Mouse (Mus musculus) thymus, postnatal 36 days (tissue): ENCODE data around the gene Pan2.

Experiments used
- DNase-seq, 2 experiments: peaks; one replicate each; pipeline ENCODE4 v3.0.0; 2022; ENCODE audit warnings: mixed read lengths in 2 of 2

Pan2 gene

DNA sequence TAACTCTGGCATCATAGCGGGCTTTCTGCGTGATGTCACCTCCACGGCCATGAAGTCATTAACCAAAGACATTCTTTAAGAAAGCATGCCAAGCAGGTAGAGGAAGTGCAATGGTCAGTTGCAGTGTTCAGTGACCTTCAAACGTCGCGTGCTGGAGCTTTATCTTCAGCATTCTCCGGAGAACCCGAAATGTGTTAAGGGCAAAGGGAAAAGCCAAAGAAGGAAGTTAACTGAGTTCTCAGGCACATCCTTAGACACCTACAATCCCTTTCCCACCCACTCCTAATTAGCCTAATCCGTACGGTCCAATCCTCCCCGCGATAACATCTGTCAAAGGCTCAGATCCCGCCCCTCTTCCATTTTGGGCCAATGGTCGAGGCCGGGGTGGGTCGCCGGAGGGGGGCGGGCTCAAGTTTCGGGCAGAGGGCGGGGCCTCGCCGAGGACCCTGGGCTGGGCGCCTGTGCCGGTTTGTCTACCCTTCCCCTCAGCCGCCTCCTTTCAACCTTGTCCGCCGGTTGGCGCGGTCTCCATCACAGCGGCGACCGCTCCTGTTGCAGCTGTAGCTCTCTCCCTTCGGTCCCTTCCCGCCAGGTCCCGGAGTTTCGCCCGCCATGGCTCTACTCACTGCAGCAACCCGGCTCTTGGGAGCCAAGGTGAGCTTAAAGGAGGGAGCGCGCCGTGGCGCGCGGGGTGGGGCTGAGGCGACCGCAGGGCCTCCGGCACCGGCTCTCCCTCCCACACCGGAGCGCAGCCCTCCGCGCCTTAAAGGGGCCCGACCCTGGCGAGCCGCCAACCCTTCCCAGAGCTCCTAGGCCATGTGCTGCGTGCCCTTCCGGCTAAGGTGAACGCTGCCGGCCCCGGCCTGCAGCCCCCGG, 34.4 kb downstream of the Pan2 start, which contains the start of gene Cs:
Gene Cs (plus strand): TSS at position 429 of the 876 bp plus-strand sequence.
- DNase-seq, result peak; percentile 97

DNA sequence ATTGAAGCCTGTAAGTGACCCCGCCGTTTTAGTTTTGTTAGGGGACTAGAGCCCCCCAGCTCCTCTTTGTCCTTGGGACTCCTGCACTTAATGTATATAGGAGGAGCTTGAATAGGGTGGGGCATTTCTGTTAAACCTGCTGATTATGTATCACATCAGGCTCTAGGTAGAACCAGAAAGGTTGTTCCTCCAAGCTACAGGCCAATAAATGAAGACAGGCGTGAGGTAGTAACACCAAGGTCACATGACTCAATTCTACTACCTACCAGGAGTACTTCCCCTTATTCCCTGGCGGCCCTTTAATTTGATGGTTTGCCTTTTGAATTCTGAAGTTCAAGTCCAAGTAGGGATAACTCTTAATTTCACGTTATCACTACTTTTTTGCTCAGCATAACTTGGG, 35.3 kb downstream of the Pan2 start:
- DNase-seq, result no peak

DNA sequence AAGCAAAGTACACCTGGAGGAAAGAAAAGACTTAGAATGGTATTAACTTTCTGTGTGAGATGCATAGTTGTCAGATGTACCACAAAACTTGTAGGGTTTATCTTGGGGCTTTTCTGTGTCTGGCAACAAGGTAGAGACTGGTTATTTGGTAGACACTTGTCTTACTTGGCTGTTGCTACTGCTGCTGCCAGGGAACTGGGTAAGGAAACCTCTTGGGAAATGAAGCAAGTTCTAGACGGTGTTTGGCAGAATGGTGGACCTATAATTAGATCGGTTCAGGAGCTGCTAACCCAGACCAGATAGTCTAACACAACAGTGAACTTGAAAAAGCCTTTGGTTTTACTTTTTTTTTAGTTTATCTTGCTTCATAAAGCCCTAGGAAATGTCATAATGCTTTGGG, 35.8 kb downstream of the Pan2 start:
- DNase-seq, result no peak

DNA sequence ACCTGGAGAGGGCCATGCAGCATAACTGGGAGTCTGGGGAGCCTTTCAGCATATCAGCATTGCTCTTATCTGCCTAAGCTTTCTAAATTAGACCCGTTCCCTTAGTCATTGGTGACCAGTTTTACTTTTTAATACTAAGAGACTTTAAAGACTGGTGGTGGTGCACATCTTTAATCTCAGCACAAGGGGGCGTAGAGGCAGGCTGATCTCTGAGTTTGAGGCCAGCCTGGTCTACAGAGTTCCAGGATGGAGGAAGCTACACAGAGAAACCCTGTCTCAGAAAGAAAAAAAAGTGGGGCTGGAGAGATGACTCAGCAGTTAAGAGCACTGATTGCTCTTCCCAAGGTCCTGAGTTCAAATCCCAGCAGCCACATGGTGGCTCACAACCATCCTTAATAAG, 37.1 kb downstream of the Pan2 start:
- no peak for DNase-seq

DNA sequence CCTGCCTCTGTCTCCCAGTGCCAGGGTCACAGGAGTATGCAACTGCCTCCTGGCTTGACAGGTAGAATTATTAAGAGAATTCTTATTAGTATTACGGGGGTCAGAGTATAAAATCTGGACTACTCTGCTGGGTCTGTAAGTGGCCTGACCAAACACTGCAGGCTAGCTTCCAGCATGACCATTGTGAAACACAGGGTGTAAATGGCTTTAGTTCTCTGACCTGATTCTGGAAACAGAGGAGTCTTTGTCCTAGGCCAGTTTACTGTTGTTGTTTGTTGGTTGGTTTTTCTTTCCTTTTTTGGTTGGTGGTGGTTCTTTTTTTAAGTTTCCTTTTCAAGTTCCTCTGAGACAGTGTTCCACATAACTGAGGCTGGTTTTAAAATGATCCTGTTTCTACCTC, 40.3 kb downstream of the Pan2 start:
- DNase-seq, result no peak

DNA sequence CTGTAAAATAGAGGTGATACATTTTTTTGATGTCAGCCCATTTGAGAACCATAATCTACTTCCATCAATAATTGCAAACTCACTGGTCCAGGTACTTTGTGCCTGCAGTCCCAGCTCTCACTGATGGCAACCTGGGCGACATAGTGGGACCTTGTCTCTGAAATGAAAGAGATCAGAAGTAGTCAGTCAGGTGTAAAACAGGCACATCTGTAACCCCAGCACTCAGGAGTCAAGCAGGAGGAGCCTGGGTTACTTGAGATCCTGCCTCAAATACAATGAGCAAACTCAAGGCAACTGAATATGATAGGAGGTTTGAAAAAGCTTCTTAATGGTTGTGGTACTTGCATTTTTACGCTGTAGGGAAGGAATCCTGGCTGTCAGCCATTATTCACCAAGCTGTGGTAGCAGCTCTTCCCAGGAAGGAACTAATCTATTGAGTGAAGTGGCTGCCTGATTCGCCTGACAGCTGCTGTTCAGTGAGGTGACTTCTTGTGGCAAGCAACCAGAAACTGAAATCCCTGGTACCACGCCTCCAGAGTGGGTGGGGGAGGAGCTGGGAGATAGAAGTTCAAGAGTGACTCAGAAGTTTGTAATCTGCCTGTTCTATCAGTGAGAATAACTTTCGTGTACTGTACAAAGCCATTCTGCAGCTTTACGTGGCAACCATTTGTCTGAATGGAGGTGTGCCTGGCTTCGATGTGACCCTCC, 41.6 kb downstream of the Pan2 start:
- DNase-seq, result peak; percentile 74 to 82

DNA sequence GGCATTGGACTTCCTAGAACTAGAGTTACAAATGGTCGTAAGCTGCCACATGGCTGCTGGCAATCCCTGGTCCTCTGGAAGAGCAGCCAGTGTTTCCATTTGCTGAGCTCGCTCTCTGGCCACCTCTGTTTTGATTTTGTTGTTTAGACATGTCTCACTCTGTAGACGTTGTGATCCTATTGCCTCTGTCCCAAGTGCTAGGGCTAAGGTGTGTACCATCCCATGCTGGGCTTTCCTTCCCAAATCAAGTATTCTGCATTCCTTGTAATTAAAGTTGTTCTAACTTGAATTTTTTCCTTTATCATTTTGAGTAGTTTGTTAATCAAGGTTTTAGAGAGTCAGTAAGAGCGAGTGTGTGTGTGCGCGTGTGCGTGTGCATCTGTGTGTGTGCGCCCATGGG, 44.4 kb downstream of the Pan2 start:
- no peak for DNase-seq

DNA sequence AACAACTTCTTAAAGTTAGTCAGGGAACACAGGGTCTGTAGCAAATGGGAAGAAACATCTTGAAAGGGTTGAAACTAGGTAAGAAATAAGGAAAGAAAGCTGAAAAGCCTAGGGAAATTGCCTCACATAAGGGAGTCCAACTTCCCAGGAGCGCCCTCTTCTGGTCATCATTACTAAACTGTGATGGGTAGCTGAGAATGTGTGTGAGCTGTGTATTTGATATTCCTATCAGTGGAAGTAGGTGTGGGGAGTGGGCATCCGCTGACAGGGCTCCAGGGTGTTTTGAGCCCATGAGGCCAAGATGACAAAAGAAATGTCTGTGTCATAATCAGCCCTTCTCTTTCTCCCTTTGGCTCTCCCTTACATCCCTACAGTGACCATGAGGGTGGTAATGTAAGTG, 55.7 kb downstream of the Pan2 start:
- DNase-seq, result peak; percentile 33 to 34

DNA sequence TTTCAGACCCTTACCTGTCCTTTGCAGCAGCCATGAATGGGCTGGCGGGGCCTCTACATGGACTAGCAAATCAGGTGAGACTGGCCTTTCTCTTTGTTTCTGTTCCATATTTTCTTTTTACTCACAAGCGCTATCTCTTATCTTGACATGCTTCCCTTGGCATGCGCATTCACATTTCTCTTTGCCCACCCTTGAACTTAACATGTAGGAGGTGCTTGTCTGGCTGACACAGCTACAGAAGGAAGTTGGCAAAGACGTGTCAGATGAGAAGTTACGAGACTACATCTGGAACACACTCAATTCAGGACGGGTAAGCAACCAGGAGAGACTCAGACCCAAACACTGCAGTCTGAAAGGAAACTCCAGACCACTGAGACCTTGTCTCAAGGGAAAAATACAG, 56.1 kb downstream of the Pan2 start:
- no peak for DNase-seq

DNA sequence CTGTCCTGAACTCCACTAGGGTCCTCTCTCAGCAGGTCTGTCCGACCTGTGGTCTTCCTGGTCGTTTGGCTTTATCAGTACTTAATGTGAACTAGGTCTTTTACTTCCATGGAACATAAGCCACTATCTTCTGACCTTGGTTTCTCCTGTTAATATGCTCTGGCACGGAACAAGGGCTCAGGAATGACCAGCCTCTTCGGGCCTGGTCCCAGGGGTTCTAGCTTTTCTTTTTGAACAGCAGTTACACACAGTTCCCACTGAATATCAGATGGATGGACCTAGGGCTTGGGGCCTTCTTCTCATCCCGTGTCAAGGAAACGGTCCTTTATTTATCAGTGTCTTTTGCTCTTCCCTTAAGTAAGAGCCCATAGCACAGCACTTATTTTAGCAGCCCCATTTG, 58.7 kb downstream of the Pan2 start:
- DNase-seq, result no peak

DNA sequence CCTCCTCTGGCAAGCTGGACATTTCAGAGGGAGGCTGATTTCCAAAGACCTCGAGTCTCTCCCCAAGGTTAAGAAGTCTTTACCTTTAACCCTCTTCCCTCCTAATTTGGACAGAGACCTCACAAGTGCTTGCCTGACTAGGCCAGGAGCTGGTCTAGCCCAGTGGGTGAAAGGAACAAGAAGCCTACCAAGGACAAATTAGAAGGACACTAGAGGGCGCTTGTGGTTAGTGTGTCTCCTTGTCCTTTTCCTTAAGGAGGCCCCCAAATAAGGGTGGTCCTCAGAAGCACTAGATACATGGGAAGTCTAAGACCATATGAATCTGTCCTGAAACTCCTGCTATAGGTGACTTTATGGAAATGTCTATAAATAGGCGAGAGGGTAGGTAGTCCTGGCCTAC, 59.4 kb downstream of the Pan2 start:
- DNase-seq, result no peak

DNA sequence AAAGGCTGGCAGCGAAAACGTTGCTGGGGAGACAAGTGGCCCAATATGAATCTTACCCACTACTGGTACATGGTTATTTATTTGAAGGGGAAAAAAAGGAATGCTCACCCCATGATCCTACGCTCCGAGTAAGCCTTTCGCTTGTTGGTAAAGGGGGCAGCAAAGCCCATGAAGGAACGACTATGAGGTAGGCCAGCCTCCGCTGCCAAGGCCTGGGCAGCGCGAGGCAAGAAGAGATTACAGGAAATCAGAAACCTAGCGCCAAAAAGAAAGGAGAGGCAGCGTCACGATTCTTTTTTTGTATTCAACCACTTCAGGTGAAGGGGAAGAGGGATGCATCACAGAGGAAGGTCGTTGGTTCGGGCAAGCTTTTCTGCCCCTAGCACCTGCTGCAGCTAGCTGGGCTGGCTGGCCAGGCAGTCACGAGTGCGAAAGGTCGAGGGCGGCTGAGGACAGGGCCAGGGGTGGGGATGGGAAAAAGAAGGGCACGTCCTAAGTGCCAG, 64.8 kb downstream of the Pan2 start:
- DNase-seq, result no peak

DNA sequence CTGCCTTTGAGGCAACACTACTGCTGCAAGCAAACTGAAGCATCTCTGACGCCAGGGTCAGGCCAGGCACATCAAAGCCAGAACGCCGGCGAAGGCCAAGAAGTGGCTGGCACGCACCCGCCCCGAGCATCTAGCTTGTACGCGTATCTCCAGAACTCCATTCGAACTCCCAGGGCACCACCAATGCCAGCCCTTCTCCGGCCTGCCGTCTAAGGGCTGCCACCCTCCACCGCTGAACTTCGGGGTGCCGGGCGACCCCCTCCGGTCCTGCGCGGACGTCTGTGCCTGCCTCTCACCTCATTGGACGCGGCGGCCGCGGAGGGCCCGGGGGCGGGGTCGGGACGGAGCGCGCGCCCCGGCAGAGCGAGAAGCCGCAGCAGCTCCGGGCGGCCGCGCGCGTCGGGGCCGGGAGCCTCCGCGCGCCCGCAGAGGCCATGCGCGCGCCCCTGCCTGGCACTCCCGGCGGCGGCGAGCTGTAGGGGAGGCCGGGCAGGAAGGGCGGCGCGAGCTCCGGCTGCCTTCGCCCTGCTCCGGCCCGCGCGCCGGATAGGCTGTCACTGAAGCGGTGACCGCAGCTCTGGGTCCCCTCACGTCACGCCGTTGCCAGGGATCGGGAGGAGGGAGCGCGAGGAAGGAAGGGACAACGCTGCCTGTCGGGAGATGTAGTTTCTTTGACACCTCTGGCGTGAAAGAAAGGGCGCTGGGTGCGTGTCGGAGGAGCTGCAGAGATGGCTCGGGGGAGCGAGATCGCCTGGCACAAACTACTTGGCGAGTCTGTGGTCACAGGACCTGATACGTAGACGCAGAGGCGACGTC, 65.5 kb downstream of the Pan2 start, which contains the start of gene Coq10a:
Gene Coq10a (minus strand): TSS at position 596 of the 816 bp plus-strand sequence.
- peak; percentile 87 to 93 for DNase-seq

DNA sequence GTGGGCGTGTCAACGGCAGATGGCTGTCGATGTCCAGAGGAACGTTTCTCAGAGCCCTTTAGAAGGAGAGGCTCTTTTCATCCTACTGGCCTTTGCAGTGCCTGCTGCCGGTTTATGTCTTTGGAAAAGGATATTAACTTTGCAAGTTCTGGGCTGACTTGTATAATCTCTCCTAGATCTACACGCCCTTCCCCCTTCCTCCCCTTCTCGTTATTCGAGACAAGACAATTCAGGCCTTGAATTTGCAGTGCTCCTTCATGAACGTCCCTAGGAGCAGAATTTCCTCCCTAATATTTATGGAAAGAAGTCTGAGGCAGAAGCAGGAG, 66.0 kb downstream of the Pan2 start:
- no peak for DNase-seq

DNA sequence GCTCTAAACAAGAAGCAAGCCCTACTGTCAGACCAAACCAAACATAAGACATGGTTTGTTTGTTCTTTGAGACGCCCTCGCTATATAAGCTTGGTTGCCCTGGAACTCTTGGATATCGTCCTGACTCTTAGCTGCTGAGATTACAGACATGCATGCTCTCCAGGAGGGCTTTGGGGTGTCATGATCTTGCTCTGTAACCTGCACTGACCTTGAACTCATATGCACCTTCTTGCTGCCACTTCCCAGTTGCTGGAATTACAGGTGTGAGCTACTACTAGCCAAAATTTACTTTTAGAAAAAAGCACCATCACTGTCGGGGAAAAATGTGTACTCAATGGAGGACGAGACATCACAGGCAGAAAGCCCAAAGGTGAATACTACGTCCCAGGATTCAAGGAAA, 66.5 kb downstream of the Pan2 start:
- DNase-seq, result no peak

DNA sequence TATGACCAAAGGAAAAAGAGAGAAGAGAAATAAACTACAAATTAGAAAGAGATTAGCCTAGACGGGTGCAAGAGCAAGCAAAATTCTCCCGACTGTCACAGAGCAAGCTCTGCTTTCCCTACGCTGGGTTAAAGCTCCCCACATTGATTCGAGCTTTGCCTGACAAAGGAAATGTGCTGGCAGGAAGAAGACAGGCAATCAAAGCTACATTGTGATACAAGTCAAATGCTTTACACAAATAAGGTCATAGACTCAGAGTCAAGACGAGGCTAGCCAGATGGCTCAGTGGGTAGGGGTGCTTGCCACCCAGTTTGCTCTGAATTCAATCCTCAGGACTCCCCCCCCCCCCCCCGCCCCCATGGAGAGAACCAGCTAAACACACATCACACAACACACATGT, 66.9 kb downstream of the Pan2 start:
- no peak for DNase-seq

DNA sequence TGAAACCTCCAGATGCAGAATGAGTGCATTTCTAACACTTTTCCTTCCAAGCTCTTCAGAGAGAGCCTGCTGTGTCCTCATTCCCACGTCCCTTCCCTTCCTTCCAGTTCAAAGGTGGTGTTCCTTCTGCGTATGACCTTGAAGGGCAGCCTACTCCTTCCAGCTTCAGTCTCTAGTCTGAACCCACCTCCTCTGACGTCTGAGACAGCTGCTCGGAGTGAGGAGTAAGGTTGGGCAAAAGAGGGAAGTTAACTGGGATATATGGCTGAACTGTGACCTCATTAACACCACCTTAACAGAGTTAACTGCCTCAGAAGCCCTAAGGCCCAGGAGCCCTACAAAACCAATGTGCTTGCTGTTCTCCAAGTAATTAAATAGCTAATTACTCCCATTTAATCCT, 67.5 kb downstream of the Pan2 start:
- DNase-seq, result no peak
